Mouse (Mus musculus): ENCODE data around the gene Parg. TPM values are rescaled to one million over a fixed set of nuclear protein-coding genes. Genes with fewer than 3 reads are reported as not detected.

The Parg gene
- polyA plus RNA-seq, 1 experiment from 2014 or later, result 15.2 TPM

DNA sequence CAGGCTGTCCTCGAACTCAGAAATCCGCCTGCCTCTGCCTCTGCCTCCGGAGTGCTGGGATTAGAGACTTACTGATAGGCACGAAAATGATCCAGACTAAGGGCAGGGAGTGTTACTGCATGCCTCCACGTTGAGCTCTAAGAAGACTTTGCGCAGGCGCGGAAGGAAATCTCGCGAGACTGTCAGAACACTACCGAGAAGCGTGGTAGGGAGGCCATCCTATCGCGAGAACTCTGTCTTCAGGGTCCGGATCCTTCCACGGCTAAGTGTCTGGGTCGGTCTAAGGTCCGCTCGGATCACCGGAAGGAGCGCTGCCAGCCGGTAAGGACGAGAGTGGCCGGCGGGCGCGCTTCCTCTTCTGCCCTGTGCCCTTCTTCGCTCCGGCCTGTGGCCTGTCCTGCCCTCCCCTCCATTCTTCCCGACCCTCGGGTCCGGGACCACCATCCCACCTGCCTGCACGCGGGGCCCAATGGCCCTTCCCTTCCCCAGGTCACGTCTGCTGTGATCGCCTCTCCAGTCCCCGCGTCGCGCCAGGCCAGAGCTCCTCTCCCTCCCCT is 42.0 kb upstream of the Parg start, which contains the start of gene Ncoa4:
Gene Ncoa4 (plus strand): TSS at position 176 of the 557 bp plus-strand sequence.
- Histone ChIP-seq H3K4me3 (ENCODE audit: low read depth, low read length) (peak within 1 kb of the TSS; percentile 88), H3K4me1 (replicated peaks; ENCODE audit: control insufficient read depth, insufficient read depth) (0 out of 2 replicates have a peak, but pooled peaks cover 4% of the 10 kb centered on the region), H3K4me2 (replicated peaks; ENCODE audit: low read depth) (peak within 1 kb of the TSS; percentile 79), H3K36me3 (ENCODE audit: control insufficient read depth, insufficient read depth, low read length) (no peaks in the 10 kb centered on the region), H3K9ac (ENCODE audit: low read length) (peak within 1 kb of the TSS; percentile 93), H3K27ac (replicated peaks) (peak within 1 kb of the TSS; percentile 96), H3K9me3 (ENCODE audit: control insufficient read depth, low read length) (no peaks in the 10 kb centered on the region), H3K27me3 (ENCODE audit: control insufficient read depth, insufficient read depth, low read length) (no peaks in the 10 kb centered on the region)
- WGBS, result 1% methylated on average over 40 of the region's 40 CpGs
- DNase-seq (ENCODE audit: low spot score), result peak; percentile 98
- peak; percentile 99 for TF ChIP-seq EP300 (optimal IDR thresholded peaks at IDR 0.05)
- TF ChIP-seq CTCF (IDR thresholded peaks at IDR 0.05; ENCODE audit: low read depth), result no peak
- peak; percentile 96 for ATAC-seq (ENCODE audit: low FRiP score, low TSS enrichment)

DNA sequence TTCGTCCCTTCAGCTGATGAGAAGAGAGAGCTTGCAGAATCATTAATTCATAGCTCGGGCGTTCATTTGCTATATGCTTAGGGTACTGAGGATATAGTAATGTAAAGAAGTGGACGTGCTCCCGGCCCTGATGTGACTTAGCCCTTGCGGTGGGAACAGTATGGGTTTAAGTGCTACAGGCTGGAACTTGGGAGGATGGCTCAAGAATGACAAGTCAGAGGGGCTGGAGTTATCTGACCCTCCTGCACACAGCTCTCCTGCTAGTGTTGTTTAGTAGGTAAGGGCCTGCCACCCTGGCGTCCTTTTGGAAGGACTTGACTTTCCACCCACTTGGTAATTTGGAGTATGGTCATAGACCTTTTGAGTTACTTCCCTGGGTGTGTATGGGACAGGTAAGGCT is 41.2 kb upstream of the Parg start:
- Histone ChIP-seq H3K27me3 (ENCODE audit: control insufficient read depth, insufficient read depth, low read length) (no peaks in the 10 kb centered on the region), H3K9ac (ENCODE audit: low read length) (peak overlapping the region; percentile 93), H3K4me1 (replicated peaks; ENCODE audit: control insufficient read depth, insufficient read depth) (0 out of 2 replicates have a peak, but pooled peaks cover 4% of the 10 kb centered on the region), H3K27ac (replicated peaks) (peak overlapping the region; percentile 96), H3K4me3 (ENCODE audit: low read depth, low read length) (peak overlapping the region; percentile 88), H3K36me3 (ENCODE audit: control insufficient read depth, insufficient read depth, low read length) (no peaks in the 10 kb centered on the region), H3K4me2 (replicated peaks; ENCODE audit: low read depth) (peak overlapping the region; percentile 79), H3K9me3 (ENCODE audit: control insufficient read depth, low read length) (no peaks in the 10 kb centered on the region)
- TF ChIP-seq EP300 (optimal IDR thresholded peaks at IDR 0.05) (no peak), CTCF (IDR thresholded peaks at IDR 0.05; ENCODE audit: low read depth) (no peak)
- DNase-seq (ENCODE audit: low spot score) (no peak), ATAC-seq (ENCODE audit: low FRiP score, low TSS enrichment) (no peak)
- 19% methylated on average over 7 of the region's 7 CpGs for WGBS

DNA sequence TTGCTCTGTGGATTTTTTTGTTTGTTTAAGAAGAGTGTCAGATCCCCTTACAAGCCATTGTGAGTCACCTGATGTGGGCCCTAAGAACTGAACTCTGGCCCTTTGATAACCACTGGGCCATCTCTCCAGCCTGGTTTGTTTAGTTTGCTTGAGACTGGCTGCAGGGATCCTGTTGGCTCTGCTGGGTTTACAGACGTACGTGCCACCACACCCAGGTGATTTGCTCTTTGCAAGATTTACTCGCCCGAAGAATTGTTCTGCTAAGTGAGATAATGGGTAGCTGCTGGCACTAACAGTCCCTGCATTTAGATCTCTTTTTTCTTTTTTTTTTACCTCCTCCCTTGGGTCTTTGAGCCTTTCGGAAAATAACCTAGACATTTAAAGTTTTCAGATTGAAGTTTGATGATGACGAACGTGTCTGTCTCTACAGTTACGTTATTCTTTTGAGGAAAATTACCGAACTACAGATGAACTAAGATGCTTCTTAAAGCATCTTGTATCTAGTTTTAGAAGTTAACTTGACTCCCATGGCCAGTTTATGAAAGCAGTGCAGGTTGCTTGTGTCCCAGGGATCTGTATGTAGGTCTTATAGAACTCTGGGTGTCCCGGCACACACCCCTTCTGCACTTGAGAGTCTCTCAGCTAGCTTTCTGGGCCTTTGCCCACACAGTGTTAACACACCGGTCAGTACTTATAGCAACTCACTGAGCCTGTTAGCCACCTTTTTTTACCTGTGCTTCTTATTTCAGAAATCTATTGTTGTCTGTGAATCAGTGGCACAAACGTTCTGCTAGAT is 40.5 kb upstream of the Parg start:
- ATAC-seq (ENCODE audit: low FRiP score, low TSS enrichment), result peak; percentile 51; the same call in 1 of the 2 replicates
- Histone ChIP-seq H3K4me1 (replicated peaks; ENCODE audit: control insufficient read depth, insufficient read depth) (0 out of 2 replicates have a peak, but pooled peaks cover 4% of the 10 kb centered on the region), H3K9ac (ENCODE audit: low read length) (no peak overlapping the region; the same call in 1 of the 2 replicates), H3K9me3 (ENCODE audit: control insufficient read depth, low read length) (no peaks in the 10 kb centered on the region), H3K27ac (replicated peaks) (no peak overlapping the region; the same call in 1 of the 2 replicates), H3K4me2 (replicated peaks; ENCODE audit: low read depth) (peak overlapping the region; percentile 79), H3K27me3 (ENCODE audit: control insufficient read depth, insufficient read depth, low read length) (no peaks in the 10 kb centered on the region), H3K4me3 (ENCODE audit: low read depth, low read length) (peak overlapping the region; percentile 88; the same call in 1 of the 2 replicates), H3K36me3 (ENCODE audit: control insufficient read depth, insufficient read depth, low read length) (no peaks in the 10 kb centered on the region)
- DNase-seq (ENCODE audit: low spot score), result peak; percentile 68
- 59% methylated on average over 12 of the region's 12 CpGs for WGBS
- TF ChIP-seq CTCF (IDR thresholded peaks at IDR 0.05; ENCODE audit: low read depth), result no peak
- TF ChIP-seq EP300 (optimal IDR thresholded peaks at IDR 0.05), result no peak

- Histone ChIP-seq H3K4me3 (ENCODE audit: low read depth, low read length) (no peak overlapping the region), H3K27me3 (ENCODE audit: control insufficient read depth, insufficient read depth, low read length) (no peaks in the 10 kb centered on the region), H3K27ac (replicated peaks) (no peak overlapping the region), H3K9ac (ENCODE audit: low read length) (no peak overlapping the region; the same call in 1 of the 2 replicates), H3K36me3 (ENCODE audit: control insufficient read depth, insufficient read depth, low read length) (no peaks in the 10 kb centered on the region), H3K4me2 (replicated peaks; ENCODE audit: low read depth) (no peak overlapping the region), H3K4me1 (replicated peaks; ENCODE audit: control insufficient read depth, insufficient read depth) (0 out of 2 replicates have a peak, but pooled peaks cover 4% of the 10 kb centered on the region), H3K9me3 (ENCODE audit: control insufficient read depth, low read length) (no peaks in the 10 kb centered on the region)
- DNase-seq (ENCODE audit: low spot score) (no peak), ATAC-seq (ENCODE audit: low FRiP score, low TSS enrichment) (no peak)
- TF ChIP-seq CTCF (IDR thresholded peaks at IDR 0.05; ENCODE audit: low read depth) (no peak), EP300 (optimal IDR thresholded peaks at IDR 0.05) (no peak)
- WGBS, result 93% methylated on average over 5 of the region's 5 CpGs
These were observed 39.5 kb upstream of the Parg start for GRCm38 (mm10) chr14:32162231-32162630.

GRCm38 (mm10) chr14:32163203-32163888 is 38.4 kb upstream of the Parg start:
- no peak for TF ChIP-seq CTCF (IDR thresholded peaks at IDR 0.05; ENCODE audit: low read depth)
- TF ChIP-seq EP300 (optimal IDR thresholded peaks at IDR 0.05), result no peak
- Histone ChIP-seq H3K4me3 (ENCODE audit: low read depth, low read length) (no peak overlapping the region), H3K27ac (replicated peaks) (no peak overlapping the region), H3K27me3 (ENCODE audit: control insufficient read depth, insufficient read depth, low read length) (no peaks in the 10 kb centered on the region), H3K36me3 (ENCODE audit: control insufficient read depth, insufficient read depth, low read length) (no peaks in the 10 kb centered on the region), H3K9me3 (ENCODE audit: control insufficient read depth, low read length) (no peaks in the 10 kb centered on the region), H3K4me2 (replicated peaks; ENCODE audit: low read depth) (no peak overlapping the region), H3K9ac (ENCODE audit: low read length) (no peak overlapping the region), H3K4me1 (replicated peaks; ENCODE audit: control insufficient read depth, insufficient read depth) (0 out of 2 replicates have a peak, but pooled peaks cover 4% of the 10 kb centered on the region)
- WGBS, result 82% methylated on average over 11 of the region's 11 CpGs
- DNase-seq (ENCODE audit: low spot score), result no peak
- no peak for ATAC-seq (ENCODE audit: low FRiP score, low TSS enrichment)

All from stomach, postnatal 0 days (tissue).